Mouse (Mus musculus): ENCODE results near the gene Myh9. TPM values are rescaled to one million over a fixed set of nuclear protein-coding genes. Genes with fewer than 3 reads are reported as not detected.
"Not testable (repeated sequence)": the region's sequence is repeated elsewhere in the genome, so short reads cannot be mapped to it uniquely, and the experiment has no call there.

Gene Myh9
- polyA plus RNA-seq, 1 experiment from 2014 or later = 71.0 TPM

DNA sequence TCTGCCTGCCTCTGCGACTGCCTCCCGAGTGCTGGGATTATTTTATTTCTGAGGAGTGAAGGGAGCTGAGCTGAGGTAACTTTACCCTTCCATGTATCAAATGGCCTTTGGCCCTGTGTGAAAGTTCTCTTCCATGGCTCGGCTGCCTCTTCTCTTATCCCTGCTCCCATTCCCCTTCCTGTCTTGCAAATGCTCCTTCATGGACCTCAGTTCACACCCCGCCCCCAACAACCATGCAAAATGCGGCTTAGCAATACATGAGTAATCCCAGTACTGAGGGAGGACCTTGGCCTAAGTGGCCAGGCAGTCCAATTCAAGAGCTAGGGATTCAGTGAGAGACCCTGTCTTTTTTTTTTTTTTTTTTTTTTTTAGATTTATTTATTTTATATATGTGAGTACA, 26.4 kb upstream of the Myh9 start:
- no peak for DNase-seq (ENCODE audit: low spot score)

DNA sequence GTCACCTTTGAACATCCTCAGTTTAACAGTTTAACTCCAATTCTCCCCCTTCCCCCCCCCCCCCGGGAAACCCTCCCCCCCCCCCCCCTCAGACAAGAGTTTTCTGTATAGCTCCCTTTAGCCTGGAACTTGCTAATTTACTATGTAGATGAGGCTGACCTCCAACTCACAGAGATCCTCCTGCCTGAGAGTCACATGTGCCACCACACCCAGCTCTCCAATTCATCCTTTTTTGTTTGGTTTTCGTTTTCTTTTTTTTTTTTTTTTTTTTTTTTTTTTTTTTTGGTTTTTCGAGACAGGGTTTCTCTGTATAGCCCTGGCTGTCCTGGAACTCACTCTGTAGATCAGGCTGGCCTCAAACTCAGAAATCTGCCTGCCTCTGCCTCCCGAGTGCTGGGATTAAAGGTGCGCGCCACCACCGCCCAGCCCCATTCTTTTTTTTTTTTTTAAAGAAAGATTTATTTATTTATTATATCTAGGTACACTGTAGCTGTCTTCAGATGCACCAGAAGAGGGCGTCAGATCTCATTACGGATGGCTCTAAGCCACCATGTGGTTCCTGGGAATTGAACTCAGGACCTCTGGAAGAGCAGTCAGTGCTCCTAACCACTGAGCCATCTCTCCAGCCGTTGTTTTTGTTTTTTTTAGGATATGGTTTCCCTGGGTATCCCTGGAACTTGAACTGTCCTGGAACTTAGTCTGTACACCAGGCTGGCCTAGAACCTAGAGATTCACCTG, 25.4 kb upstream of the Myh9 start:
- not testable (repeated sequence) for DNase-seq (ENCODE audit: low spot score)

DNA sequence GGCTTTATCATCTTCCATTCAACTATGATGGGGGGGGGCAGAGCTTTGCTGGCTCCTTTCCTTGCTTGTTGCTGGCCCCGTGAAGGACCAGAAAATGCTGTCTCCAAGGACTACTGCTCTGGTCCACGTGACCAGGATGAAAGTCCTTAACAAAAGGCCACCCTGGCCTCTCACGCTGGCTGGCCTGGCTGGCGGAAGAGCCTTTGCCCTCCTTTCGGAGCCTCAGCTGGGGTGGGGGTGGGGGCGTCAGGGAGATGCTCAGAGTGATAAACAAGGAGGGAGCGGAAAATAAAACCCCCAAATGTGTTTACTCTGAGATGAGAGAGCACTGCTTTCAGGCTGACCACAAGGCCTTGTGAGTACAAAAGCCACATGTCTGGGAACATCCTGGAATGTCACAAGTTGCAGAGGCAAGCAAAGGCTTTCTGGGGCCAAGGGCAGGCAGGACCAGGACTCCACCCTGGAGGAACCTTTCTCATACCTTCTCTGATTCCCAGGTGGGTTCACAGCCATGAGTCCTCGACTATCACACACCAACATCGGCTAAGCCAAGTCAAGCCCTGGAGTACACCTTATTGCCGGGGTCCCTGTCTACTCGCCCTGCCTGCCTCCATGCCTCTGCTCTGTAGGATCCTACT, 24.7 kb upstream of the Myh9 start:
- no peak for DNase-seq (ENCODE audit: low spot score)

DNA sequence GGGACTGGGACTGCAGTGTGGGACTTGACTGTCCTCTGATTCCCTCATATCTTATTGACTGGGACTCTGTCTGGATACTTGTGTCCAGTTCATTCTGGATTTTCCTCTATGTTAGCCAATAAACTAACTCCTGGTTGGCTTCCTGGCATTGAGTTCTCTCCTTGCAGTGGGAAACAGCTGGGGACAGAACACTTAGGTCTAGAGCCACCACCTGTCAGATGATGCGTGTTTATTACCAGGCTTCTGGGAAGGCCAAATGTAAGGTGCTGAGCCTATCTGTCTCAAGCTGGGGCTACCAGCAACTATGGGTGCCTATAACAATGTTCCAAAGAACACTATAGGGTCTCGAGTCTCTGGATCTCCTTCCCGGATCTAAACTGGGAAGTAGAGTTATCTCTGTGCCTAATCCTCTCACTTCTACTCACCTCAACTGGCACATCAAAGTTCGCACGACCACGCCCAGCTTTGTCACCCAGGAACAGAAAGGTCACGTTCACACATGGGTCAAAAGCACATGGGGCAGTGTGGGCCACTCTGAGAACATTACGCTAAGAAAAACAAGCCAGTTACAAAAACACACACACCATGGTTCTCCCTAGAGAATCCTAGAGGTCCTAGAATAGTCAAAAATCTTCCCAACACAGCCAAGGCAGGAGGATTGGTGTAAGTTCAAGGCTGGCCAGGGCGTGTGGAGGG, 22.2 kb upstream of the Myh9 start:
- DNase-seq (ENCODE audit: low spot score) = no peak

DNA sequence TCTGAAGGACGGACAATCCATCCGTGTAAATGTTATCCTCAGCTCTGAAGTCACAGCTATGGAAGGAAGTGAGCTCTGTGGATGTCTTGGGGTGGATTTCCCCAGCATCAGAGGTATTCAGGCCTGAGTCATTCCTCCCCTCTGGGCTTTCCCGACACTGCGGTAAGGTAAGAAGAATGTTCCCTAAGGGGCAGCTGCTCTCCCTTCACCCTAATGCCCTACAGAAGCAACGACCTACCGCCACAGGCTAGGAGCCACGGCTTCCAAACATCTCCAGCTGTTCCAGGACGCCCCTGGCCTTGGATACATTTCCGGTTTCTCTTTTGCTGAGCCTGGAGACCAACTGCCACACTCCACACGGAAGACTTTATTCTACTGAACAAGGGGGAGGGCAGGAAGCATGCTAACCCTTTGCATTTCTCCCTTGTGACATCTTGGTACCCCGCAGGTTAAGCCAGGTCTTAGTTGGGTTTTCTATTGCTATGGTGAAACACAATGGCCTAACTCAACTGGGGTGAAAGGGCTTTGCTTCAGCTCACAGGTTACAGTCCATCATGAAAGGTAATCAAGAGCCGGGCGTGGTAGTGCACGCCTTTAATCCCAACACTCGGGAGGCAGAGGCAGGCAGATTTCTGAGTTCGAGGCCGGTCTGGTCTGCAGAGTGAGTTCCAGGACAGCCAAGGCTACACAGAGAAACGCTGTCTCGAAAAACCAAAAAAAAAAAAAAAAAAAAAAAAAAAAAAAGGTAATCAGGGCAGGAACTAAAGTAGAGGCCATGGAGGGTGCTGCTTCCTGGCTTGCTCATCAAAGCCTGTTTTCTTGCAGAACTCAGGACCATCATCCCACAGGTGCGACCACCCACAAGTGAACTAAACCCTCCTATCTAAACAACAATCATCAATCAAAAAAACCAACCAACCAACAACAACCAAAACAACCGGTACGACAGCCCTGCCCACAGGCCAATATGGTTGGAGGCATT, 21.3 kb upstream of the Myh9 start:
- DNase-seq (ENCODE audit: low spot score) = no peak

DNA sequence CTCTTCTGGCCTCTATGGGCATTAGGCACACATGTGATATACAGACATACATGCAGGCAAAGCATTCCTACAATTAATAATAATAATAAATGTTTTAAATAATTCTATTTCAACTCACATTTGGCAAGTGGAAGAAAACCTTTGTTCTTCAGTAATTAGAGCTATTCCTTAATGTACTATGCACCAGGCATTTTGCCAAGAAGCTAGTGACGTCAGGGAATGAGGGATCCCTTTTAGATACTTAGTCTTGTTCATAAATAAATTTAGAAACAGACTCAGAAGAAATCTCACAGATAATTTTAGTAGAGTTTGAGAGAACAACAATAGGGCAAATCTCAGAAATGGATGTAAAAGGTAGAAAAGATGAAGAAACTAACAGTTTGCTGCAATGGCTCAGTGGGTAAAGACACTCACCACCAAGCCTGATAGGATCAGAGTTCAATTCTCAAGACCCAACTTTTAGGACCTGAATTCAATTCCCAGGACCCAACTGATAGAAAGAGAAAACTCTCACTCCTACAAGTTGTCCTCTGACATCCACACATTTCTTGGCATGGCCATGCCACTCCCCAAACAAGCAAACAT, 18.2 kb upstream of the Myh9 start:
- DNase-seq (ENCODE audit: low spot score) = no peak

DNA sequence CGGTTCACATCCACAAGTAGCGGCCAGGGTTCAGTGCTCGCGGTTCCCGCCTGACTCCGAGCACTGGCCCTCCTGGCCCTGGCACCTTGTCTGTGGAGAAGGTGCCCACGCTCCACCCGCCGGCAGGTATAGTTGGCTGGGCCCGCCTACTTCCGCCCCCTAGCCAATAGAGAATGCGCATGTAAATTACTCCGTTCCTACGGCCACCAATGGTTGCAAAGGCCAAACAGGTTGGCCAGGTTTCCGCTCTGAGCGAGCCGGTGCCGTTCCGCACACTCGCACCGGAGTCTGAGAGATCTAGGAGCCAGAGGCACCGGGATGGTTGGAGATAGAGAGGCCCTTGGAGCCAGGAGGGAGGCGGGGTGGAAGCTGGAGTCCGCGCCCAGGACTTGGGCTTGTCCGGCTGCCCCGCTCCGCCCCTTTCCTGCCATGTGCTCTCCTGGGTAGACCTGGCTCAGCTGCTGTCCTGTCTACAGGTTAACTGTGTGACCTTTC, 15.7 kb upstream of the Myh9 start:
- peak; percentile 61 for DNase-seq (ENCODE audit: low spot score)

DNA sequence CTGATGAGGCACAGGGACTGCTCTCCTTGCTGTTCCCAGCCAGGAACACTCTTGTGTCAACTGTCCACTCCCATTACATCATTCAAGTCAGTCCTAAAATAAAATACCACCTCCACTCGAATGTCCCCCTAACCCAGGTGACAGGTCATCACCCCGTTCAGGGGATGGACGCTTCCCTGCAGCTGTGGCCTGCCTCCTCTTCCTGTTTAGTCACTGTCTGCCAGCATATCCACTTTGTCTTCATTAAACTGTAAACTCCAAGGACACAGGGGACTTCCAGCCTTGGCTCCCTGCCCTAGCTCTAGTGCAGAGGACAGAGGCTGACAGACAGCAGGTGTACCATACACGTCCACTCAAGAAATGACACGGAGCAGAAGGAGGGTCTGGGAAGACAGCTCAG, 14.6 kb upstream of the Myh9 start:
- no peak for DNase-seq (ENCODE audit: low spot score)

DNA sequence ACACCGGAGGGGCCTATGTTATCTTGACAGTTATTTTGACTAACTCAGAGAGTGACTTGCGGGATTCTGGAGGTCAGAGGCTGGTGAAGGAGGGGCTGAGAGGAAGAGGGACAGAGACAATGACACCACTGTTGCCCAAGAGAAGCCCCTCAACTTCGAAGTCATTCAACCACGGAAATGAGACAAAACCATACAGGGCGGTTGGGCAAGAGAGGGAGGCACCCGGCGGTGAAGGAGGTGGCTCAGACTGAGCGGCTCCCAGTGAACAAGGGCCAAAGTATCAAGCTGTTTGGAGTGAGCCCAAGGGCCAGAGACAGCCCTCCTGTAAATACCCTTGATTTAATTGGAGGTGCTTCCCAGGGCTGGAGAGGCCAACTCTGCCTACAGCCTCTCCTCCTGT, 13.3 kb upstream of the Myh9 start:
- no peak for DNase-seq (ENCODE audit: low spot score)

DNA sequence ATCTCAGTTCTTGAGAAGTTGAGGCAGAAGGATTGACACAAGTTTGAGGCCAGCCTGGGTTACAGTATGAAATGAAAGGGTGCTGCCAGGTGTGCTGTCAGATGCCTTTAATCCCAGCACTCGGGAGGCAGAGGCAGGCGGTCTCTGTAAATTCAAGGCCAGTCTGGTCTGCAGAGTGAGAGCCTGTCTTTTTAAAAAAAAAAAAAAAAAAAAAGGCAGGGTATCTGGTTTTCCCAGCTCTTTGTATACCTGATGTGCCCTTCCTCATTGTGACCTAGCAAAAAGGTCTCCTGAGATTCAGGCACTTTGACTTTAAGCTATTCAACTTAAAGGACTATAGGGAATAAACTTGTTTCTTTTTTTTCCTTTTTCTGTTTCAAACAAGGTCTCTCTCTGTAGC, 10.0 kb upstream of the Myh9 start:
- DNase-seq (ENCODE audit: low spot score) = no peak

DNA sequence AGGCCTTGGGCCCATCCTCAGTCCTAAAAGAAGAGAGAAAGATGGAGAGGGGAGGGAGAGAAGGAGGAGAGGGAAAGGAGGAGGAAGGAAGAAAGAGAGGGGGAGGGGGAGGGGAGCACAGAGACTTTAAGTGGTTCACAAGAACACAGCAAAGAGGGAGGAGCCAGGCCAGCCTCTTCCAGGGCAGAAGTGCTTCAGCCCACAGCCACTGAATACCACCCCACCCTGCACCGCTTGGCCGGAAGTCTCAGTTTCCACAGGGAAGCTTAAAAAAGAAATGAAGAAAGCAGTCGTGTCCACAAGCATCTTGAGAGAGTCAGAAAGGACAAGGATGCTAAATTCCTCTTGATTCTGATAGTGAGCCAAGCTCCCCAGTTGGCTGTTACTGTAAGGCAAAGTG, 9.2 kb upstream of the Myh9 start:
- DNase-seq (ENCODE audit: low spot score) = peak; percentile 49

DNA sequence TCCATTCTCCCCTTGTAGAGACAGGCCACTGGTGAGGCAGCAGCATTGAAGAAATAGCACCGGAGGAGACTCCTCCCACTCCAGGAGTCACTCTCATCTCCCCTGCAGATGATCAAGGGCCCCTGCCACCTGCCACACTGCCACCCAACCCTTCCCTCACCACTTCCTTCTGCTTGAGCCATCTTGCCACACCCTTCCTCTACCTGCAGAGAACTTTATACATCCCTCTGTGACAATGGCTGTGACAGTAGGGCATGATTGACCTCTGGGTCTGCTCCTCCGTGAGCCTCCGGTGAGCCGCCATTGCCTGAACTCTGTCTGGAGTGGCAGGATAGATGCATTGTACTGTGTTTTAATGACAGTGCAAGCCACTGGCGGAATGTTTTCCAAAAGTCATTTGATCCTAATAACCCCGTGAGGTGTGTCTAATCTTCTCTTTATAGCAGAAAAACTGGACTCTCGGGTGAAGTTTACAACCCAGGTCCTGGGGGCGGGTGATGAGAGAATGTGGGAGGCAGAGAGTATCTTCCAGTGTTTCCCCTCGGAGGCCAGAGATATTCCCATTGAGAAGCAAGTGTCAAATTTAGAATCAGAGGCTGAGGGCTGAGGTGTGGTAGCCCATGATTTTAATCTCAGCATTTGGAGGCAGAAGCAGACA, 7.7 kb upstream of the Myh9 start:
- peak; percentile 83 for DNase-seq (ENCODE audit: low spot score)

DNA sequence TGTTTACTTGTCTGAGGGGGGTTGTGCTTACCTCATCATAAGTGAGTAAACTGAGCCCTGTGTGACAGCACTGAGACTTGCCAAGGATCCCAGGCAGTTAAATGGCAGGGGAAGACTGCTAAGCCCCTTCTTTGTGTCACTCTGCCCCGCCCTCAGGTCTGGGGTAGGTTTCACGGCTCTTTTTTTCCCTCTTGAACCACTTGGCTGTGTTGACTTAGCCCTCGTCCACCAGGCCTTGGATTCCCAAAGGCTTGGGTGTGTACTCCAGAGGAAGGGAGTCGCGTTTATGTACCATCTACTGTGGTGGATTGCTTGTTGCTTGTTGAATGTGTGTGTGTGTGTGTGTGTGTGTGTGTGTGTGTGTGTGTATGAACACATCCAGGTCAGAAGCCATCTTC, 7.1 kb upstream of the Myh9 start:
- DNase-seq (ENCODE audit: low spot score) = no peak

DNA sequence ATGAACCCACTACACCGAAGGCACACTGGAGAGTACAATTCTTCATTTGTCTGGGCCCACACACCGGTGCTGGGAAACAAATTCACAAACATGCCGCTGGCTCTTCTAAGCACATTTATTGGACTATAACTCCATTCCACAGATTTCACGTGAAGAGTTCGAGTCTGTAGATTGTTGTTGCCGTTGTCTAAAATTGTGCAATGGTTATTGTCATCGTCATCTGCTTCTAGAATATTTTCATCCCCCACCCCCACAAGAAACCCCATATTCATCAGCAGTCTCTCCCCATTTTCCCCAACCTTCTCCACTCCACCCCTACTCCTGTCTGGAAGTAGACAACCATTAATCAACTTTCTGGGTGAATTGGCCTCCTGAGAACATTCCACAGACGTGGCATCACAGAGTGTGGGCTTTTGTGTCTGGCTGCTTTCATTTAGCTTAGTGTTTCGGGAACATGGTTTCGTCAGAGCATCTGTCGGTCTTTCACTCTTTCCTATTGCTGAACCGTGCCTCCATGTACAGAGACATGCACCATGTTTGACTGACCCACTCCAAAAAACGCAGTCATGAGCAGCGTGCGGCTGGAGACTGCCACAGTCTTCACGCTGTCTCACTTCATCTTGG, 6.6 kb upstream of the Myh9 start:
- DNase-seq (ENCODE audit: low spot score) = no peak

DNA sequence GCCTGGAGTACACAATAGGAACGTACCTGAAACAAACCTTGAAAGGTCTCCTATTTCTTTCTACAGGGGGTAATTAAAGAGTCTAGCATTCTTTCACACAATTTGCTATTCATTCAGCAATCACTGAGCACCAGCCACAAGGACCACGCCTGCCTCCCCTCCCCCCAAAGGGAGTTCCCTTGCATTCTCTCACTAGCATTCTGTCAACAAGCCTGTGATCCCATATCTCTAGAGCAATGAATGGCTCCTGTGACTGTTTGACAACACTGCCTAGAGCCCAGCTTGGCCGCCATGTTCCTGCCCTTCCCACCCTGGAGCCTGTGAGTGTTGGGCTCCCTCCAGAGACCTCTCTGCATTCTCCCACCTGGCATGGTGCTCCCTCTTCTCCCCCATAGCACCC, 5.9 kb upstream of the Myh9 start:
- no peak for DNase-seq (ENCODE audit: low spot score)

DNA sequence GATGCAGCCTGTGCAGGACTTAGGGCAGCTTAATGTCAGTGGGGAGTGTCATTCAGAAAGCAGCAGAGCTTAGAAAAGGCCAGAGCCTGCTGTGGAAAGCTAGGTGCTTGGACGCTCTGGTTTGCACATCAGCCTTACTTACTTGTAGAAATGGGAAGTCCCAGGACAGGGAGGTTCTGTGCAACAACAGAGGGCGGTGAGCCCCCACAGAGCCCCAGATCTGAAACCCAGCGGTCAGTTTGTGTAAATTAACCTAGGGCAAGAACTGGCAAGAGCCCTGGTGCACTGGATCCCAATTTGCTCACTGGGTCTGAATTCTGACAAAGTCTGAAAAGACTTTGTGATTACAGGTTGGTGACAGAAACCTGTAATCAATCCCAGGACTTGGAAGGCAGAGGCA, 5.1 kb upstream of the Myh9 start:
- DNase-seq (ENCODE audit: low spot score) = no peak

DNA sequence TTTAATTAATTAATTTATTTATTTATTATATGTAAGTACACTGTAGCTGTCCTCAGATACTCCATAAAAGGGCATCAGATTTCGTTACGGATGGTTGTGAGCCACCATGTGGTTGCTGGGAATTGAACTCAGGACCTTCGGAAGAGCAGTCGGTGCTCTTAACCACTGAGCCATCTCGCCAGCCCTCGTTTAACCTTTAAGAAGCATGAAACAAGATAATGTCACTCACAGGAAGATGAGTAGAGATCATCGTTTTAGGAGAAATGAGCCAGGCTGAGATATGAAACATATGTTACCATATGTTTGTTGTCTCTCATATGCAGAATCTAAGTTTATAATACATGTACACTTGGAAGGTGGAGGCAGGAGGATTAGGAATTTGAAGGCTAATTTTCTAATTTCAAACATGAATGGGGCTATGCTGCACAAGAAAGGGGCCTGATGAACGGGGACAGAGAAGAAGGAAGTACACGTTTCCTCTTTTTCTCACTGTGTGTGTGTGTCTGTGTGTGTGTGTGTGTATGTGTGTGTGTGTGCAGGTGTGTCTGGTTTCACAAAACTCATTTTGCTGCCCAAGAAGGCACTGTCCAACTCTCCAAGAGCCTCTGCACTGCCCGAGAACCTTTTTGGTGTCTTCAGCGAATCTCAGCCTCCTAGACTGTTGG, 4.1 kb upstream of the Myh9 start:
- not testable (repeated sequence) for DNase-seq (ENCODE audit: low spot score)

DNA sequence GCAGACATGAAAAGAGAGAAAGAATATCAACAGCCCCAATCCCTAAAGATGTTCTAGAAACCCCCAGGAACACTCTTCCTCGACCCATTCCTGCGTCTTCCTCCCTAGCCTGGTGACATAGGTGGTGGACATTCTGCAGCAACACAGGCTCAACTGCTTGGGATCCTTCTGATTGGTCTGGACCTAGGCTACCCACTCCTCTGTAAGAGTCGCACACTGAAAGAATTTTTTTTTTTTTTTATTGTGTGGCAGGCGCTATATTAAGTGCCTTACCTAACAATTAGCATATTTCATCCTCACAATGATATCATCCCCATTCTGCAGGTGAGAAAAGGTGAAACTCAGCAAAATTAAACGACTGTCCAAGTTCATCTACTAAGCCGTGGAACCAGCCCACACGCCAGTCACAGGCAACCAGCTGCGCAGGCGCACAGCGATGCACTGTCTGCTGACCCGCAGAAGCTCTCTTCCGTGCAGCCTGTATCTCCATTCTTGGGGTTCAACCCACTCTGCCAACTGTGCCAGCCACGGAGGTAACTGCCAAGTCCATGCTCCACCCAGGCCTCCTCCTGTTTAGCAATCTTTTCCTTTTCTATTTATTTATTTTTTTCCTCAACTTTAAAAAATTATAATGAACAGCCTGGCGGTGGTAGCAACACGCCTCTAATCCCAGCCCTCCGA, 3.1 kb upstream of the Myh9 start:
- no peak for DNase-seq (ENCODE audit: low spot score)

DNA sequence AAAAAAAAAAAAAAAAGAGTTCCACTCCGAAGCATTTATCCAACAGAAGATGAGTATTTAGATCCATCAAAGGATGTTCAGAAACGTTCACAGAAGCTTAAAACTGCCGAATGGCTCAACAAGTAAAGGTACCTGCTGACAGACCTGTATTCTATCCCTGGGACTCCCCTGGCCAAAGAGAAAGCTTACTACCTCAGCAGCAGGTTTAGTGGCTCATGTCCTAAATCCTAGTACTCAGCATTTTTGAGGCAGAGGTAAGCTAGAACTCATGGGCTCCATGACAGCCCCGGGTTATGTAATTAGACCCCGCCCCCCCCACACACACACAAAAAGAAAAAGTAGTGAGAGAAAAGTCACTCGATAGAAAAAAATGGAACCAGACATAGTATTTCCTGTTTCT, 2.1 kb upstream of the Myh9 start:
- DNase-seq (ENCODE audit: low spot score) = no peak
